Mouse (Mus musculus) brain, embryonic 14.5 days (tissue): ENCODE data around the gene Rnf181. TPM values are rescaled to one million over a fixed set of nuclear protein-coding genes. Genes with fewer than 3 reads are reported as not detected.

Experiments used
- DNase-seq: peaks from one replicate; pipeline ENCODE4 v3.0.0-alpha.2; 2011; ENCODE audit warnings: low read depth
- CTCF ChIP-seq: fragments of 200-500 bp; IDR thresholded peaks from 2 replicates; pipeline ENCODE4 v1.5.1; 2012; ENCODE audit warnings: inconsistent platforms, mild to moderate bottlenecking, moderate library complexity, borderline replicate concordance; ENCODE audit not compliant: insufficient read depth, insufficient read length; ENCODE audit errors: extremely low read depth
- POLR2A ChIP-seq: fragments of 200-500 bp; IDR thresholded peaks from 2 replicates; pipeline ENCODE4 v1.6.1; 2012; ENCODE audit warnings: mild to moderate bottlenecking, inconsistent platforms, borderline replicate concordance; ENCODE audit not compliant: poor library complexity, insufficient read depth, insufficient read length, severe bottlenecking; ENCODE audit errors: extremely low read depth
- polyA plus RNA-seq: library from polyadenylated mRNA; depleted of rRNA; stranded (reverse); fragments of >200 nt; gene quantifications from 2 replicates; pipeline ENCODE4 v1.2.3, GENCODE M21; 2012; rRNA removed

The Rnf181 gene
- polyA plus RNA-seq, 1 experiment, result 73.1 TPM

DNA sequence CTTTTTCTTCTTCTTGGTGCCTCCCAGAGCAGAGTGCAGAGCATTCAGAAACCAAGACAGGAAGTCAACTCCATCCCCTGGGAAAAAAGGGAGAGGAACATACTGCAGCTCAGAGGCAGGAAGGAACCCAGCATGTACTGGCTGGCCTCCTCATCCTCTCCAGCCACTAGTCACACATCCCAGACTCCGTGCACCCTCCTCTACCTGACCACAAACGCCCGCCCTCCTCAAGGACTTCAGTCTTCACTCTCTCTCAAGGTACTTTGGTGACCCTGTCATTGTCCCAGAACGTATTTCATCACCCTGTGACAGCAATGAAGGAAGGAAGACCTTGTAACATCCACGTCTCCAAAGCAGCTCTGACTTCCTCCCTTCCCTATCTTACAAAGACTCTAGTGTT is 33.6 kb downstream of the Rnf181 start:
- TF ChIP-seq POLR2A, result no peak
- no peak for TF ChIP-seq CTCF
- no peak for DNase-seq

DNA sequence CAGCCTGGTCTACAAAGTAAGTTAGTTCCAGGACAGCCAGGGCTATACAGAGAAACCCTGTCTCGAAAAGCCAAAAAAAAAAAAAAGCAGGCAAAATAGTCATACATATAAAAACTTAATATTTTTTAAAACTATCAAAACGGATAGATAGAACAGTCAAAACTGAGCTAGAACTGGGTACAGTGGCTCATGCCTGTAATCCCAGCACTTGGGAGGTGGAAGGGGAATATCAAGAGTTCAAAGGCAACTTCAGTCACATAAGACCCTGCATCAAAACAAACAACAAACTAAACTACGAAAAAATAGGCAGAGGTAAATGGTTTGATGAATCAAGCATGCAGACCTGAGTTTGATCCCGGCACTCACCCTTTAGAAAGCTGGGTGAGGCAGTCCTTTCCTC is 36.6 kb downstream of the Rnf181 start:
- TF ChIP-seq CTCF, result no peak
- no peak for TF ChIP-seq POLR2A

GRCm38 (mm10) chr6:72329019-72329418 is 37.7 kb downstream of the Rnf181 start:
- TF ChIP-seq CTCF (no peak), POLR2A (no peak)
- DNase-seq, result no peak

More for the DNA sequence above, 36.6 kb downstream of the Rnf181 start:
- no peak for DNase-seq

- TF ChIP-seq POLR2A, result no peak
- peak; percentile 36; the same call in 1 of the 2 replicates for TF ChIP-seq CTCF
- peak; percentile 45 for DNase-seq
Measured at GRCm38 (mm10) chr6:72326274-72326673, 40.5 kb downstream of the Rnf181 start.

DNA sequence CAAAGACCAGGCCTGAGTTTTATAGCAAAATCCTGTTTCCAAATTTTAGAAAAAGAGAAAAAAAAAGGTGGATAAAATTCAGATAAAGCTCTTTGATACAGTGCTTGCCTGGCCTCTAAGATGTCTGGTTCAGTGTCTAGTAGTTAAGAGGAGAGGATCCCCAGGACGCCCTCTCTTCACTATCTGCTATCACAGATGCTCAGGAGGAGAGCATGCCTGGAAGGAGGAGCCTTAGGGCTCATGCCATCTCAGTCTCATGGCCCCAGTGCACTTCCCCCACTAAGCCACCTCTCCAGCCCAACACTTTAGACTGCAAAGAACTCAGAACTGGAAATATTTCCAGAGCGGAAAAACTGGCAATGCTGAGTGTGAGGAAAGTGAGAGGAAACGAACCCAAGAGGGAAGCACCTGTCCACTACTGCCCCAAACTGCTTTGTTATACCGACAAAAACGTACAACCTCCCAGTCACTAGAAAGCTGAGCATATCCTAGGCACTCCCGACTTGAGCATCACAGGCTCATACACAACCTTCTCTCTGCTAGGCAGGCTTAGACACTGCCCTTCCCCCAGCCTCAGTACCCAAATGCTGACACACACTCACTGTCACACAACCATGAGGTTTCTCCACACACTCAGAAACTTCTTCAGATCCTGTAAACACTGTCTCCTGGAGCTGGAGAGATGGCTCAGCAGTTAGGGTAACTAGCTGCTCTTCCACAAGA is 42.8 kb downstream of the Rnf181 start:
- DNase-seq, result no peak
- TF ChIP-seq CTCF, result no peak
- TF ChIP-seq POLR2A, result no peak

DNA sequence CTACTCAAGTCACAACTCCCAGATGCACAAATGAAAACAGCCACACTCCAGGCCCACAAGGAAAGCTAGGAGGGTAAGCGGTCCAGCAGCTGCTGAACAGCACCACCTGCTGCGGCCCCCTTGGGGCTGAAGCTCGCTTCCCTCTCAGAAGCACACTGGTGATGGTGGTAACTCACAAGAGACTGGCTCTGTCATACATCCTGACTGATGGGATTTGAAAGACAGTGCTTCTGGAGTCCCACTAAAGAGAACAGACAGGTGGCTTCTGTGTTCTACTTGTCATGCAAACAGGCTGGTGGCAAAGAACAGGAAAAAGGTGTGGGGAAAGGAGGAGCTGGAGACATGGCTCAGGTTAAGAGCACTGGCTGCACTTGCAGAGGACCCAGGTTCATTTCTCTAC is 43.8 kb downstream of the Rnf181 start:
- no peak for DNase-seq
- TF ChIP-seq POLR2A, result no peak
- TF ChIP-seq CTCF, result no peak

DNA sequence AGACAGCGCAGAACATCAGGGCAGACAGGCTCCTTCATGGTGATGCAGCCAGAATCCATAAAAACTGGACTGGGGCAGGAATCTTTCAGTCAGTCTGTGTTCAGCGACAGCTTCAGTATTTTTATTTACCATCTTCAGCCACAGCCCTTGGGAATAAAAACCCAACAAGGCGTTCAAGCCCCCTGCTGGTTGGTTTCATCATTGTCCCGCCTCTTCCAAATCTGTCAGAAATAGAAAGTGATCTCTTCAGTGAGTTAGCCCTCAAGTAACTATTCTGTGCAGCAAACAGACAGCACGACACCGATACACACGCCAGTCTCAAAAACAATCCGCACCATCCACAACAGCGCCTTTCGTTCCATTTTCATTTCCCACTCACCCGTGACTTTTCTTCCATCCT is 47.7 kb downstream of the Rnf181 start:
- no peak for TF ChIP-seq POLR2A
- TF ChIP-seq CTCF, result peak; percentile 45; the same call in 1 of the 2 replicates
- peak; percentile 46 for DNase-seq

DNA sequence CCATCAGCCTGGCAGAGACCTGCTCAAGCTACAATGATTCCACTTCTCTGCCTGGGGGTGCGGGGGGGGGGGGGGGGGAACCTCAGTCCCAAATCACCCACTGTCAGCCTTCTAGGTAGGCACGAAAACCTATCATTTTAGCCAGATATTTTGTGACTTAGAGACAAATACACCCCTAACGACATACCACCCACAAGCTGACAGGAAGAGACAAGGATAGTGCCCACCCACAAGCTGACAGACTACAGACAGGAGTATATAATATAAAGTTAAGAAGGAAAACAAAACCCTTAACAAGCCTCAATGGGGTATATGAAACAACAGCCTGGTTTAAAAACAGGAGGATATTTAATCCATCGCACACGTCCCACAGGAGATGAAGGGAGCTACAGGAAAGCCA is 48.3 kb downstream of the Rnf181 start:
- TF ChIP-seq POLR2A, result no peak
- no peak for DNase-seq

DNA sequence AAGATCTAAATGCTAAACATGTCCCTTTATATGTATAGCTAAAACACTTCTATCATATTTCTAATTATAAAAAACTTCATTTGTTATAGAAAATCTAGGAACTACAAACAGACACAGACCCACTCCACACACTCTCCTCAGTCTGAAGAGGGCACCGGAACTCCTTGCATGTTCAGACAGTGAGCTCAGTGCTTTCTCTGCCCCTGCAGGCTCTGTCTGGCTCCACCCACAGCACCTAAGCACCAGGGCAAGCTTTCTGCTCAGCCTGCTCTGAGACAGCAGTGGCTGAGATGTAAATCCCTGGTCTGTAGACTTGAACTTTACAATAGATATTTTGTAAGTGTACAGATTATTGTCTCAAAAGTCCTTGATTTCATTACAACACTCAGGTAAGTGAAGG is 50.7 kb downstream of the Rnf181 start:
- no peak for TF ChIP-seq POLR2A
- no peak for TF ChIP-seq CTCF
- no peak for DNase-seq

- no peak for DNase-seq
- TF ChIP-seq CTCF (no peak), POLR2A (no peak)
Measured at GRCm38 (mm10) chr6:72315384-72315783, 51.4 kb downstream of the Rnf181 start.

DNA sequence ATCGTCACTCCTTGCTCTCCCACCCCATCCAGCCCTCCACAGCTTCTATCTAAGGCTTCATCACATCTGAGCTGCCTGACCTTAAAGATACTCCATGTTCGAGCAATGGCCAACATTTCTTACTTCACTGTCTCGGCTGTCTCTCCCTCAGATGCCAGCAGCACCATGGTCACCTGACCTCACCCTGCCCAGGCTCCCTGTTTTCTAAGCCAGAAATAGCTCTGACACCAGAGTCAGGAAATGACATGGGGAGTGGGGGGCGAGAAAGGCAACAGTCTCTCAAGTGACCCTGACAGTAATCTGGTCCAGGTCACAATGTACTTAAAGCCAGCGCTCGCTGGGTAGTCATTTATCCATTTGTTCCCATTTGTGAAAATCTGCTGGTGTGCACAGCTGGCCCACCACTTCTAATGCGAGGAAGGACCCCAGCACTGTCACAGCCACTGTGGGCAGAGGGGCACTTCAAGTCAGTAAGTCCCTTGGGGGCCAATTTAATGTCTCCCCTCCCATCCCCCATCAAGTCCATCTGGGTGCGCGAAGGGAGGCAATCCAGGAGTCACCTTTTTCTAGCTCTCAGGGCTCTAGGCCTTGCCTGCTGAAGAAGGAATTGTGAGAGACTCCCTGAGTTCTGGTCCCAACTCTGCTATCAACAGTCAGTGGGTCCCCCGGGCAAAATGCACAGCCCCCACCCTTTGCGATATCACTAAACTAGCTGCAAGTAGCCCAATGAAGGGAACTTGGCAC is 53.5 kb downstream of the Rnf181 start:
- DNase-seq, result no peak
- no peak for TF ChIP-seq POLR2A
- TF ChIP-seq CTCF, result no peak

DNA sequence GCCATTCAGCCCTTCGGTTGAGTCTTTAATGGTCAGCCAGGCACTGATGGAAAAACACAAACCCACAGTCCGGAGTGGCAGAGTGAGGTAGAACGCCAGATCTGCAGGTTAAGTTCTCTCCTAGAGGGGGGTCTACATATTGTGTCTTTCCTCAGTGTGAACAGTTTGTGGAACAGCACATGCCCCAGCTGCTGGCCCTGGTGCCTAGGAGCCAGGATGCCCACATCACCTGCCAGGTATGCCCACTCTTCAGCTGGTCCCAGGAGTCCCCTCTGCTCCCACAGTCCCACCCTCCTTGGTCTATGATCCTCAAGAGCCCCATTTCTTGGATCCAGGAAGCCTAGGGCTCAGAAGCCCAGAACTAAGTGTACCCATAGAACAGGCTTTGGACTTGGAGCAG is 54.6 kb downstream of the Rnf181 start:
- TF ChIP-seq POLR2A, result no peak
- TF ChIP-seq CTCF, result no peak
- no peak for DNase-seq

Other genes with a start within 250 kb of the Rnf181 start
- 2.7 and 3.7 TPM in 2 replicates for gene Atoh8, start 131.4 kb downstream of the Rnf181 start, polyA plus RNA-seq
- gene Sftpb, start 62.3 kb downstream of the Rnf181 start, polyA plus RNA-seq, result 0.13 and 0.16 TPM in 2 replicates
- gene Usp39, start 21.8 kb downstream of the Rnf181 start, polyA plus RNA-seq, result 47.3 and 49.3 TPM in 2 replicates
- 20.8 and 26.5 TPM in 2 replicates for gene 0610030E20Rik, start 19.6 kb downstream of the Rnf181 start, polyA plus RNA-seq
- gene Tmem150a, start 11.5 kb downstream of the Rnf181 start, polyA plus RNA-seq, result 37.0 and 42.9 TPM in 2 replicates
- 11.0 and 12.2 TPM in 2 replicates for gene Vamp5, start 13.5 kb upstream of the Rnf181 start, polyA plus RNA-seq
- 18.9 and 21.6 TPM in 2 replicates for gene Vamp8, start 23.7 kb upstream of the Rnf181 start, polyA plus RNA-seq
- 16.5 and 20.8 TPM in 2 replicates for gene Ggcx, start 47.4 kb upstream of the Rnf181 start, polyA plus RNA-seq
- gene Mat2a, start 72.6 kb upstream of the Rnf181 start, polyA plus RNA-seq, result 274 and 357 TPM in 2 replicates
- gene Sh2d6, start 154.8 kb upstream of the Rnf181 start, polyA plus RNA-seq, result 1.2 and 1.5 TPM in 2 replicates
- gene Capg, start 177.4 kb upstream of the Rnf181 start, polyA plus RNA-seq, result 3.4 and 5.3 TPM in 2 replicates
- 16.1 and 16.9 TPM in 2 replicates for gene Elmod3, start 231.5 kb upstream of the Rnf181 start, polyA plus RNA-seq
- 3.3 and 3.7 TPM in 2 replicates for gene Retsat, start 231.5 kb upstream of the Rnf181 start, polyA plus RNA-seq